Mouse (Mus musculus) heart, postnatal 36 days (tissue): Measurements from ENCODE around the gene Slc24a5. TPM values are rescaled to one million over a fixed set of nuclear protein-coding genes. Genes with fewer than 3 reads are reported as not detected.

Source experiments
- DNase-seq, 2 experiments: peaks; one replicate each; pipeline ENCODE4 v3.0.0; 2021 to 2022
- intact Hi-C: fragments of 180-260 bp; cut with DNase I; formaldehyde crosslinking; loops from one replicate; pipeline ENCODE4 v1.15.1; 2025
- total RNA-seq, 2 experiments: library from RNA; stranded (reverse); gene quantifications; 2 replicates each; pipeline ENCODE4 v1.2.3; 2021

Slc24a5 gene
- total RNA-seq, 2 experiments from 2014 or later = 0.64 to 0.89 TPM

DNA sequence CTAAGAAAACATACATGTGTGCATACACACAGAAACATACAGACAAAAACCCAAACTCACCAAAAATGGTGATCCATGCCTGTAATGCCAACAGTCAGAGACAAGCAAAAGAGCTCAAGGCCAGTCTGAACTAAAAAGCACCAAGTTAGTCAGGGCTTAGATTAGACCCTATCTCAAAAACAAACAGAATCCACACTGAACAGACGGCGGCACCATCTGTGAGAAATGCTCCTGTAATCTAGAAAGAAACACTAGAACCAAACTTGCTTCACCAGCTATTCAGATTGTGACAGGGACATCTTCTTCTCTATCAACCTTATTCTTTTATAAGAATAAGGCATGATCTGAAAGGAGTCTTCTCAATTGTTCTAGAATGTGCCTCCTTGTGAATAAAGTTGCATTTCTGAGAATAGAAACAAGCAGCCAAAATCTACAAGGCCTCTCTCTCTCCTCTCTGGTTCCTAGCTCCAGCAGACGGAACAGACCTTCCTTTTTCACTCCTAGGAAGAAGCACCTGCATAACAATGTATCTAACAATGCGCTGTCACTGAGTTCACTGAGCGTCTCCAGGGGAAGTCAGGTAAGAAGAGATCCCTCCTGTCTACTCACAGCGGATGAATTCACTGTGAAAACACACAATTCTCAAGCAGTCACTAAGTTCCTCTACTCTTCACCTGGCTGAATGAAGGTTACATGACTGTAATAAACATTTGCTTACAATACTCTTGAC is 51.6 kb downstream of the Slc24a5 start:
- intact Hi-C loops = loop anchor here (5.0 kb wide), 2 partner anchors 128 to 507 kb away; partner anchors contain the start of gene Dut
- no peak for DNase-seq

DNA sequence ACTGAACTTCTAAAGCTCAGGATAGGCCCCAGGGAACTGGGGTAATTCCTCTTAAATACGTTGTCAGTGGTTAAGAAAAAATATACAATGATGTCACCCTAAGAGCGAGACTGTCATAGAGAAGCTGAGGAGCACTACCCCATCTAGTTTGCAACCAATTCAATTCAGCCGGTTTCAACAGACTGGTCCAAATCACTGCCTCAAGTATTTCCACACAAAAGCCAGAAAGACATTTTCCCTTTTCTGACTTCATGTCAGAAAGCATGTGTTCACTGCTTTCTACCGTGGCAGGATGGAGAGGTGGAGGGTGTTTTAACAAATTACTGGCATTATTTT is 54.3 kb downstream of the Slc24a5 start:
- intact Hi-C loops = loop anchor here (5.0 kb wide), 2 partner anchors 125 to 510 kb away; partner anchors contain the start of gene Dut
- no peak for DNase-seq

DNA sequence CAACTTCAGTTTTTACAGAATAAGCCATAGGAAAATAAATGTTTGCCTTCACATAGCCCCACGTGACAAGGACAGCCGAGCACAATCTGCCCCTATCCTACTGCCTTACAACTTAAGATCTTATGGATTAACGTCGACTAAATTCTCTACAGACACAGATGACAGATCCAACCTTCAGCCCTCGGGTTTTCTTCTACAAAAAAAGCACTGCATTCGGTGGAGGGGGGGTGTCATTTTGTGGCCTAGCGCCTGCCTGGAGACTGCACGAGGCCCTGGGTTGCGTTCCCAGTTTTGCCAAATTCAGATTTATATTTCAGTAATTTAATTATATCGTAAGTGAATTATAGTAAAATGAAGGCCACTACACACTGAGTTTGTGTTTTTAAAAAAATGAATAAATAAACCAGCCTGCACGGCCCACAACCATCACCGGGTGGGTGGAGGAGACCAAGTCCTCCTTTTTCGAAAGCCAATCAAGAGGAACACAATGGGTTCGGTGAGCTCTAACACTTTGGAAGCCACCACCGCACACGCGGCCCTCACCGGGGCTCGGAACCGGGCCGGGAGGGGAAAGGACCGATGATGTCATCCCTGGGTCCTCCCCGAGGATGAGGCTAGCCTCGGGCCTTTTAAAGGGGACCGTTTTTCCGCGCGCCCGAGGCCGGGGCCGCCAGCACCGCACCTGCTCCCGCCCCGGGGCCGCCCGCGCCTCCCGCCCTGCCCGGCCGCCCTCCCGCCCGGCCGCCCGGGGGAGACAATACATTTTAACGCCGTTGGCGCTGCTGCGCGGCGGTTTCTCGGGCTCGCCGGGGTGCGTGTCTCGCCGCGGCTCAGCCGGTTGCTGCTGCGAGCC is 54.9 kb downstream of the Slc24a5 start:
- intact Hi-C loops = loop anchor here (5.0 kb wide), 2 partner anchors 124 to 511 kb away; partner anchors contain the start of gene Dut
- peak; percentile 53 to 67 for DNase-seq

DNA sequence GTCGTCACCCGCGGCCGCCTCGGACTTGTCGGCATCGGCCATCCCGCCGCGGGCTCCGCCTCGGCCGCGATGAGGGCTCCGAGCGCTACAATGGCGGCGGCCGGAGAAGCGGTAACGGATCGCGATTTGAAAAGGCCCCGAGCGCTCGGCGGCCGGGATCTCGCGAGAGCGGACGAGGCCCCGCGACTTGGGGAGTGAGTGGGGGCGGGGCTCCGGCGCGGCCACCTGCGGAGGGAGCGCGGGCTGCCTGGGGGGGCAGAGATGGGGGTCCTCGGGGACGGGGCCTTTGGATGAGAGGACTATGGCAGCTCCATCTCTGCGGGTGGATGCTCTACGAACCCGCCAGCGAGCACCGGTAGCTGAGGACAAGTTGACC is 55.5 kb downstream of the Slc24a5 start, which contains the start of gene Myef2:
Gene Myef2, minus strand, starts transcription at position 185 of the 376 bp plus-strand sequence.
- peak; percentile 85 for DNase-seq
- intact Hi-C loops = loop anchor here (5.0 kb wide), 2 partner anchors 124 to 511 kb away; partner anchors contain the start of gene Dut

DNA sequence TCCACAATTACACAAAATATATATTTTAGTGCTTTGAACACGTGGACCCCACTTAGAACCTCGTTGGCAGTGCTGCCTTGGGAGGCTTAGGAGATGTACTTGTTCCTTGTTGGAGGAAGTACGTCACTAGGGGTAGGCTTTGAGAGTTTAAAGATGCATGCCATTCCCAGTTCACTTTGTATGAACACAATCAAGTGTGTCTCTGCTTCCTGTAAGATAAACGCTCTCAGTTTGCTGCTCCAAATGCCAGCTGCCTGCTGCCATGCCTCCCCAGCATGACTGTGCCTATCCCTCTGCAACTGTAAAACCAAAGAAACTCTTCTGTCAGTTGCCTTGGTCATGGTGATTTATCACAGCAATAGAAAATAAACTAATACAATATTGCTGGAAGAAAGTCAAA is 57.9 kb downstream of the Slc24a5 start:
- no peak for DNase-seq
- intact Hi-C loops = no loop called here

DNA sequence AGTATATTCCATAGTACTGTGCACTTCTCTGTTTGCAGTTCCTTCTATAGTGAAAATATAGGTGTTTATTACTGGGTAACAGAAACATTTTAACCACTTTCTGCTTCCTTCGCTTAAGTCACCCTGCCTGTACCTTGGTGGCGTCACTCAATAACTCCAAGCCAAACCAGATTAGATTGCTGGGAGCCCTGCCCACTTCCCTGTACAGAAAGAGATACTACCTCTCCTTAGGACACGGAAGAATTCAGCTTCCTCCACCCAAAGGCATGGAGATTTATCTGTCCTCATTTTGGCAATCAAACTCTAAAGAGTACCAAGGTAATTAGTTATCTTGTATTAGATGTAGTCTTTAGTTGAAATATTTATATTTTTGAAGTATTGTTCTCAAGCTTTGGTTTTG is 58.9 kb downstream of the Slc24a5 start:
- no peak for DNase-seq
- intact Hi-C loops = no loop called here

DNA sequence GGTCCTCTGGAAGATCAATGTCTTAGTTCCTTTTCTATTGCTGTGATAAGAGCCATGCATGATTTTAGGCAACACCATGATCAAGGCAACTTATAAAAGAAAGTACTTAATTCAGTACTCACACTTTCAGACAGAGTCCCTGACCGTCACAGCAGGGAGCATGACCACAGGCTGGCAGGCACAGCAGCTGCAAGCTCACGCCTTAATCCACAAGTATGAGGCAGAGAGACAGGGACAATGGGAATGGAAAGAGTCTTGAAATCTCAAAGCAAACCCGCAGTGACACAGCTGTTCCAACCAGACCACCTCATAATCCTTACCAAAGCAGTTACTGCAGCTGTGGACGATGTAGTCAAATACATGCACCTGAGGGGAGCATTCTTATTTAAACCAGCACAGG is 66.2 kb downstream of the Slc24a5 start:
- DNase-seq = no peak
- intact Hi-C loops = no loop called here

DNA sequence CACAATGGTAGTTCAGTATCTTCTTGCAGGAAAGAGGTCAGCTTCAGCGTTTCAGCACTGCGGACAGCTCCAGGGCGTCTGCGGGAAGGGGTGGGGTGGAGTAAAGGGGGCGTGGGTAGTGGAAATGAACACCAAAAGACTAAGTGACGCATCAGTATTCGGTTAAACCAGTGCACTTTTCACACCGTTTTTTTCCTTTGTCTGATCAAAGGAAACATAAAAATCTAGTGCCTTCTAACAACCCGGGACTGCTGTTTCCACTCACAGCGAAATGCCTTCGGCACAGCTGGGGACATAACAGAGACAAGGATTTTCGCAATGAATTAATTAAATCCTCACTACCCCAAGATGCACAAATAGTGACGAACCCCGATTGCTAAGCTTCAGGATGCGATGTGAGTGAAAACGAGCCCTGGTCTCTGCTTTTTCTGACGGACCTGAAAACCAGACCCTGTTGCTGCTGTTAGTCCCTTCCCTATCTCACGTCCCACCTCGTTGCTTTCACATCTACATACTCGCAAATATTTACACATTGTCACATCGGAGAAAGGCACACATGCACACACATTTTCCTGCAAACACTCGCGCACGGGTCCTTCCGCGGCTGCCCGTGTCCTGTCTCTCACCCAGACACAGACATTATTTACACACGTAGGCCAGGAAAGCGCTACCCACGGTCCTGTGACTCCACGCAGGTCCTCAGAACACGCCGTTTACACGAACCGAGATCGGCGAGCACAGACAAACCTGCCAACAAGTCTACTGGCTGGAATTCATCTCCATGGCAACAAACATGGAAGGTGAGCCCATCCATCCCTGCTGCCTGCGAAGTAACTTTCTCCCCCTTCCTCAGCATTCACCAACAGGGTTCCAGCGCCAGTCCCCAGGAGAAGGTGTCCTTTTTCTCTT is 68.2 kb downstream of the Slc24a5 start, which contains the start of gene Ctxn2:
Gene Ctxn2, plus strand, starts transcription at position 790 of the 909 bp plus-strand sequence.
- intact Hi-C loops = no loop called here
- DNase-seq = peak; percentile 68 to 70

DNA sequence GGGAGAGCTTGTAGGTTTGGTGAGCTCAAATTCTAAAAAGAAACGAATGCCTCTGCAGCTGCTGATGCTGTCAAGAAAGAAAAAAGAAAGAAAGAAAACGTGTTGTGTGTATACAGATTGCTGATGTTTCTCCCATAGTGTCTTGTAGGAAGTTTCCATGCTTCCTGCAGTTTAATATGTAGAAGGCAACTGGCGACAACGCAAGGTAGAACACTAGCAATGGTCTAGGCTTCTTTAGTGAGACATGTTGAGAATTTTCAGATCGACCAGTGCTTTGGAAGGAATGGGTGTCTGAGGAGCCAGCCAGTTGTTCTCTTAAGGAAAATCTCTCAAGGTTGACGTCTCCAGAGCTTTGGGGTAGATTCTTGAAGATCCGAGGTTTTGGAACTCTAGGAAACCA is 68.9 kb downstream of the Slc24a5 start:
- DNase-seq = no peak
- intact Hi-C loops = no loop called here

Other genes starting within 250 kb of the Slc24a5 start
- gene Myef2, start 55.5 kb downstream of the Slc24a5 start, total RNA-seq = 1 to 10 TPM; 6.0 to 6.9 TPM
- gene Ctxn2, start 68.6 kb downstream of the Slc24a5 start, total RNA-seq = not detected
- gene Slc12a1, start 84.4 kb downstream of the Slc24a5 start, total RNA-seq = not detected
- 10 to 100 TPM; 25.7 to 28.3 TPM for gene Dut, start 179.1 kb downstream of the Slc24a5 start, total RNA-seq